Mouse (Mus musculus): ENCODE results near the gene Cenpb. TPM values are rescaled to one million over a fixed set of nuclear protein-coding genes. Genes with fewer than 3 reads are reported as not detected.

The Cenpb gene
- 80.9 TPM for polyA plus RNA-seq (2014; fragmentation: Illumina TruSeq; extraction: RNeasy Lipid Tissue Mini Kit (QIAGEN cat#74804); ENCODE audit: insufficient read depth, low read depth, low replicate concordance)

GRCm38 (mm10) chr2:131179990-131180587, at the start of gene Cenpb:
Gene Cenpb, minus strand, starts transcription at chr2:131180067.

GRCm38 (mm10) chr2:131206778-131207177, 26.9 kb upstream of the Cenpb start, which contains the start of gene Ap5s1:
Gene Ap5s1, plus strand, starts transcription at chr2:131207078.

DNA sequence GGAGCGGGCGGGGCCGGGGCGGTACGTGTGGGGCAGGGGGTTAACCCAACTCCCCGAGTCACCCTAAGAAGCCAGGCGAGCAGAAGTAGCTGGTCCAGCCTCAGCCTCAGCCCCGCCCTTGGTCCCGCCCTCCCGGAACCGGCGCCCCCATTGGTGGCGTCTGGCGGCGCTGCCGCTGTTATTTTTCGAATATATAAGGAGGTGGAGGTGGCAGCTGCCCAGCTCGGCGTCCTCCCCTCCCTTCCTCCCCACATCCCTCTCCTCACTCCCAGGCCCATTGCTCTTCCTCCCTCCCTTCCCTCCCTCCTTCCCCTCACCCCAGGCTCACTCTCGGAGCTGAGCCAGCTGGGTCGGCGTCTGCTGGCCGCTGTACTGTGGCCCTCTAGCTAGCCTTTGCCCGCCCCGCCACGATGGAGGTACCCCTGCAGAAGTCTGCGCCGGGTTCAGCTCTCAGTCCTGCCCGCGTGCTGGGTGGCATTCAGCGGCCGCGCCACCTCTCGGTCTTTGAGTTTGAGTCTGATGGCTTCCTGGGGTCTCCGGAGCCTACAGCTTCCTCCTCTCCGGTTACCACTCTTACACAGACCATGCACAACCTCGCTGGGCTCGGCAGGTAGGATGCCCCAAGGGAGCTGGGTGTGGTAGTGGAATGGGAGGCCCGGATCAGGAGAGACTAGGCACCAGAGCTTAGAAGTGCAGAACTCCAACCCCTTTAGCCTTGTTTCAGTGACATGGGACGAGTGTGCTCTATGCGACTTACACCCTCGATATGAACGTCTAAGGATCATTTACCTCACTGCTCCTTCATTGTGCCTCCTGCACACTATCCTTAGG, 7.1 kb upstream of the Cenpb start, which contains the start of the genes Cdc25b and Spef1:
TSS of gene Cdc25b (plus strand) at position 179 of the 831 bp plus-strand sequence.
TSS of gene Spef1 (minus strand) at position 512 of the 831 bp plus-strand sequence.

GRCm38 (mm10) chr2:131159938-131160581, 19.8 kb downstream of the Cenpb start, which contains the start of gene 1700037H04Rik:
Gene 1700037H04Rik, minus strand, starts transcription at chr2:131160081.

DNA sequence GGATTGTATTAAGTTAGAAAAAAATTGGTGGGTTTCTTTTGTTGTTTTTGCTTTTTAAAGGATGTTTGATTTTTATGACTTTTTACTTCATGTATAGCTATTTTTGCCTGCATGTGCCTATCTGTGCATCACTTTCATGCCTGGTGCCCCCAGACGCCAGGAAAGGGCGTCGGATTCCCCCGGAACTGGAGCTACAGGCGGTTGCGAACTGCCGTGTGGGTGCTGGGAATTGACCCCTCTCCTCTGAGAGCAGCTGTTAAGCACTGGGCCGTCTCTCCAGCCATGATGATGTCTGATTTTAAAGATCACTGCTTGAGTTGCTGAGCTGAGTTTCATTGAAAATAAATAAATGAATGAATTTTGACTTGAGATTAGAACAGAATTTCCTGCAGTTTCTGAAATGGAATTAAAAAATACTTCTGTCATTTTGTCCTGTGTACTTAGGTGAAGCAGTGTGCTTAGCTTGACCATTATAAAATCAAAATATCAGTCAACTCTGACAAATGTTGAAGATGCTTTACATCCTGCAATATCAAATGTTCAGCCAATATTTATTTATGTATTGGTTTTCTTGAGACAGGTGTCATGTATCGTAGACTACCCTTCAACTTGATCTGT, 46.8 kb downstream of the Cenpb start, which contains the start of gene Gm11037:
TSS of gene Gm11037 (plus strand) at position 568 of the 618 bp plus-strand sequence.

GRCm38 (mm10) chr2:131127161-131127730, 52.6 kb downstream of the Cenpb start, which contains the start of gene Hspa12b:
Gene Hspa12b, plus strand, starts transcription at chr2:131127280.

Other genes starting within 250 kb of the Cenpb start
- gene Gfra4, start 137.0 kb downstream of the Cenpb start, polyA plus RNA-seq (2014; fragmentation: Illumina TruSeq; extraction: RNeasy Lipid Tissue Mini Kit (QIAGEN cat#74804); ENCODE audit: insufficient read depth, low read depth, low replicate concordance) = 3.0 TPM
- 6.4 TPM for gene Adam33, start 116.3 kb downstream of the Cenpb start, polyA plus RNA-seq (2014; fragmentation: Illumina TruSeq; extraction: RNeasy Lipid Tissue Mini Kit (QIAGEN cat#74804); ENCODE audit: insufficient read depth, low read depth, low replicate concordance)
- 1.8 TPM for gene Siglec1, start 93.3 kb downstream of the Cenpb start, polyA plus RNA-seq (2014; fragmentation: Illumina TruSeq; extraction: RNeasy Lipid Tissue Mini Kit (QIAGEN cat#74804); ENCODE audit: insufficient read depth, low read depth, low replicate concordance)
- 23.7 TPM for gene Hspa12b, start 52.8 kb downstream of the Cenpb start, polyA plus RNA-seq (2014; fragmentation: Illumina TruSeq; extraction: RNeasy Lipid Tissue Mini Kit (QIAGEN cat#74804); ENCODE audit: insufficient read depth, low read depth, low replicate concordance)
- gene Gm11037, start 46.6 kb downstream of the Cenpb start, polyA plus RNA-seq (2014; fragmentation: Illumina TruSeq; extraction: RNeasy Lipid Tissue Mini Kit (QIAGEN cat#74804); ENCODE audit: insufficient read depth, low read depth, low replicate concordance) = not detected
- gene 1700037H04Rik, start 20.0 kb downstream of the Cenpb start, polyA plus RNA-seq (2014; fragmentation: Illumina TruSeq; extraction: RNeasy Lipid Tissue Mini Kit (QIAGEN cat#74804); ENCODE audit: insufficient read depth, low read depth, low replicate concordance) = 16.9 TPM
- gene Cdc25b, start 6.9 kb upstream of the Cenpb start, polyA plus RNA-seq (2014; fragmentation: Illumina TruSeq; extraction: RNeasy Lipid Tissue Mini Kit (QIAGEN cat#74804); ENCODE audit: insufficient read depth, low read depth, low replicate concordance) = 11.6 TPM
- 18.8 TPM for gene Spef1, start 7.2 kb upstream of the Cenpb start, polyA plus RNA-seq (2014; fragmentation: Illumina TruSeq; extraction: RNeasy Lipid Tissue Mini Kit (QIAGEN cat#74804); ENCODE audit: insufficient read depth, low read depth, low replicate concordance)
- gene Ap5s1, start 27.0 kb upstream of the Cenpb start, polyA plus RNA-seq (2014; fragmentation: Illumina TruSeq; extraction: RNeasy Lipid Tissue Mini Kit (QIAGEN cat#74804); ENCODE audit: insufficient read depth, low read depth, low replicate concordance) = 12.5 TPM
- 13.7 TPM for gene Mavs, start 54.0 kb upstream of the Cenpb start, polyA plus RNA-seq (2014; fragmentation: Illumina TruSeq; extraction: RNeasy Lipid Tissue Mini Kit (QIAGEN cat#74804); ENCODE audit: insufficient read depth, low read depth, low replicate concordance)
- 22.1 TPM for gene Pank2, start 82.4 kb upstream of the Cenpb start, polyA plus RNA-seq (2014; fragmentation: Illumina TruSeq; extraction: RNeasy Lipid Tissue Mini Kit (QIAGEN cat#74804); ENCODE audit: insufficient read depth, low read depth, low replicate concordance)
- 1.7 TPM for gene Rnf24, start 172.8 kb upstream of the Cenpb start, polyA plus RNA-seq (2014; fragmentation: Illumina TruSeq; extraction: RNeasy Lipid Tissue Mini Kit (QIAGEN cat#74804); ENCODE audit: insufficient read depth, low read depth, low replicate concordance)